Mouse (Mus musculus) spleen, adult 2 months (tissue): Measurements from ENCODE around the gene Krtap21-1. TPM values are rescaled to one million over a fixed set of nuclear protein-coding genes. Genes with fewer than 3 reads are reported as not detected.

Source experiments
- DNase-seq, 2 experiments: peaks; one replicate each; pipeline versions ENCODE4 v3.0.0 to v3.0.0-alpha.2; 2012 to 2021; ENCODE audit warnings: low spot score in 2 of 2, low read depth in 1 of 2
- H3K27ac ChIP-seq: fragments of 200-500 bp; 2 replicates; pipeline ENCODE4 v1.5.1; 2012; ENCODE audit warnings: low read length, inconsistent platforms; ENCODE audit not compliant: insufficient read depth
- H3K27me3 ChIP-seq: fragments of 200-500 bp; 2 replicates; pipeline ENCODE4 v1.6.1; 2012; ENCODE audit warnings: mild to moderate bottlenecking, moderate library complexity, low read length, inconsistent platforms; ENCODE audit not compliant: control insufficient read depth, insufficient read depth
- H3K36me3 ChIP-seq: fragments of 200-500 bp; 2 replicates; pipeline ENCODE4 v1.6.1; 2012; ENCODE audit warnings: mild to moderate bottlenecking, low read length, inconsistent platforms; ENCODE audit not compliant: control insufficient read depth, insufficient read depth
- H3K4me1 ChIP-seq: fragments of 200-500 bp; 2 replicates; pipeline ENCODE4 v1.6.1; 2011; ENCODE audit warnings: inconsistent platforms; ENCODE audit not compliant: control insufficient read depth, insufficient read depth, insufficient read length
- H3K4me3 ChIP-seq: fragments of 200-500 bp; 2 replicates; pipeline ENCODE4 v1.5.1; 2011; ENCODE audit warnings: mild to moderate bottlenecking, inconsistent platforms; ENCODE audit not compliant: insufficient read depth, insufficient read length; ENCODE audit errors: extremely low read depth
- CTCF ChIP-seq: fragments of 200-500 bp; IDR thresholded peaks from 2 replicates; pipeline ENCODE4 v1.5.1; 2011; ENCODE audit warnings: mild to moderate bottlenecking, inconsistent platforms; ENCODE audit not compliant: insufficient read depth, insufficient read length, insufficient replicate concordance; ENCODE audit errors: extremely low read depth
- POLR2A ChIP-seq: fragments of 200-500 bp; IDR thresholded peaks from 2 replicates; pipeline ENCODE4 v1.6.1; 2011; ENCODE audit warnings: low read depth, low read length, inconsistent platforms
- WGBS: fragments of 180-500 bp; shearing (Covaris S2); methylation state at CpG from one replicate; pipeline ENCODE4 v1.1.7; 2018; 5-methylcytosine and 5-hydroxymethylcytosine counted together
- polyA plus RNA-seq: library from polyadenylated mRNA; depleted of rRNA; stranded (reverse); fragments of >200 nt; gene quantifications from 2 replicates; pipeline ENCODE4 v1.2.3, GENCODE M21; 2012; rRNA removed

Gene Krtap21-1
- polyA plus RNA-seq, 1 experiment, result not detected

DNA sequence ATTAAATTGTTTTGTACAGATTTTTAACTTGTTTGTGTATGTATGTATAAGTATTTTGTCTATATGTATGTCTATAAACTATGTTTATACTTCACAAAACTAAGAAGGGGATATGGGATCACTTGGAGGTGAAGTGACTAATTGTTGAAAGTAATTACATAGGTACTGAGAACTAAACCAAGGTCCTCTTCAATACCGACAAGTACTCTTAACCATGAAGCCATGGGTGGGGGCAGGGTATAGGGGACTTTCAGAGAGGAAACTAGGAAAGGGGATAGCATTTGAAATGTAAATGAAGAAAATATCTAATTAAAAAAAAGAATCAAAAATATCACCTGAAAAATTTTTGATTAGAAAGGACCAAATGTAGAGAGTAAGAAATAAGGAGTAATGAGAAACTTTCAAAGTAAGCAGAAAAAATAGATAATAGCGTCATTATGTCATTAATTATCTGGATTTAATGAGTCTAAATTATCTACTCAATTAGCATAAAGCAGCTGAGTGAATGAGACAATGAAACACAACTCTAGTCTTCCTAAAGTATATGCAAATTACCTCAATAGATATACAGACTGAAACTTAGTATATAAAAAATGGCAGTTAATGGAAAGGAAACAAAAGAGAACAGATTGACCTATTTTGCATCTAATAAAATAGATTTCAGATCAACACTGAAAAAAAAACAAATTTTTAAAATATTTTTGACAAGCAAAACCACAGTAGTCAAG is 30.8 kb downstream of the Krtap21-1 start:
- H3K4me1 ChIP-seq, result no peaks in the 10 kb centered on the region
- H3K4me3 ChIP-seq, result no peak overlapping the region
- no peak for DNase-seq
- H3K36me3 ChIP-seq, result no peaks in the 10 kb centered on the region
- TF ChIP-seq CTCF, result no peak
- TF ChIP-seq POLR2A, result no peak
- no peaks in the 10 kb centered on the region for H3K27me3 ChIP-seq
- H3K27ac ChIP-seq, result no peak overlapping the region
- WGBS, result 75% methylated on average over 2 of the region's 2 CpGs

Other genes starting within 250 kb of the Krtap21-1 start
- gene Gm9789, start 245.9 kb downstream of the Krtap21-1 start, polyA plus RNA-seq, result not detected in 2 replicates
- not detected in 2 replicates for gene Gm7735, start 234.4 kb downstream of the Krtap21-1 start, polyA plus RNA-seq
- not detected in 2 replicates for gene 1110057P08Rik, start 229.1 kb downstream of the Krtap21-1 start, polyA plus RNA-seq
- not detected in 2 replicates for gene Krtap20-2, start 198.0 kb downstream of the Krtap21-1 start, polyA plus RNA-seq
- gene Krtap6-2, start 16.2 kb upstream of the Krtap21-1 start, polyA plus RNA-seq, result not detected in 2 replicates
- not detected in 2 replicates for gene Krtap8-1, start 84.1 kb upstream of the Krtap21-1 start, polyA plus RNA-seq
- not detected in 2 replicates for gene Krtap7-1, start 104.5 kb upstream of the Krtap21-1 start, polyA plus RNA-seq
- gene Krtap11-1, start 167.3 kb upstream of the Krtap21-1 start, polyA plus RNA-seq, result not detected in 2 replicates